Mouse (Mus musculus) retina, postnatal 7 days (tissue): ENCODE measurements around the gene Adamts15.

Experiments
- DNase-seq: peaks from one replicate; pipeline ENCODE4 v3.0.0-alpha.2; 2012; ENCODE audit warnings: low read depth, low spot score

Adamts15 gene

GRCm38 (mm10) chr9:30880553-30880952 lies 41.7 kb downstream of the Adamts15 start:
- DNase-seq = no peak

- DNase-seq = no peak
Observed at GRCm38 (mm10) chr9:30879947-30880273, 42.3 kb downstream of the Adamts15 start.

- DNase-seq = no peak
Observed at GRCm38 (mm10) chr9:30879248-30879946, 42.9 kb downstream of the Adamts15 start.

GRCm38 (mm10) chr9:30876552-30876951 lies 45.7 kb downstream of the Adamts15 start:
- DNase-seq = no peak

- no peak for DNase-seq
Observed at GRCm38 (mm10) chr9:30855837-30856236, 66.4 kb downstream of the Adamts15 start.

GRCm38 (mm10) chr9:30851841-30852240 lies 70.4 kb downstream of the Adamts15 start:
- no peak for DNase-seq

GRCm38 (mm10) chr9:30849951-30850350 lies 72.3 kb downstream of the Adamts15 start:
- no peak for DNase-seq

GRCm38 (mm10) chr9:30849444-30849843 lies 72.8 kb downstream of the Adamts15 start:
- DNase-seq = no peak
